Mouse (Mus musculus) small intestine, adult 2 months (tissue): ENCODE results near the gene Zfp446.

Experiments used
- CTCF ChIP-seq: fragments of 200-500 bp; IDR thresholded peaks from 2 replicates; pipeline ENCODE4 v1.5.1; 2012; ENCODE audit warnings: low read depth, mild to moderate bottlenecking, control low read depth, inconsistent platforms, low read length, moderate library complexity, mixed read lengths; ENCODE audit not compliant: insufficient replicate concordance, insufficient read length; ENCODE audit errors: extremely low read depth
- POLR2A ChIP-seq: fragments of 200-500 bp; IDR thresholded peaks from 2 replicates; pipeline ENCODE4 v1.6.1; 2012; ENCODE audit warnings: low read depth, mild to moderate bottlenecking, control low read depth, inconsistent platforms, low read length, moderate library complexity

GRCm38 (mm10) chr7:12998851-12999250 lies 21.2 kb downstream of the Zfp446 start, which contains the start of gene Trim28:
- TF ChIP-seq CTCF (no peak), POLR2A (no peak)
